Mouse (Mus musculus) splenic B cell, adult 2 months (primary cell): Measurements from ENCODE around the gene Ap1ar.
"Not testable (repeated sequence)": the region's sequence is repeated elsewhere in the genome, so short reads cannot be mapped to it uniquely, and the experiment has no call there.

Experiments used
- DNase-seq: peaks from one replicate; pipeline ENCODE4 v3.0.0-alpha.2; 2011; ENCODE audit warnings: low read depth, low spot score
- H3K27me3 ChIP-seq: 2 replicates; pipeline ENCODE4 v1.6.1; 2012; ENCODE audit warnings: mild to moderate bottlenecking, low read length, moderate library complexity, mixed read lengths; ENCODE audit not compliant: control insufficient read depth, poor library complexity, insufficient read depth, severe bottlenecking
- H3K36me3 ChIP-seq: 2 replicates; pipeline ENCODE4 v1.6.1; 2012; ENCODE audit warnings: mild to moderate bottlenecking, low read length, moderate library complexity, mixed read lengths; ENCODE audit not compliant: control insufficient read depth, poor library complexity, insufficient read depth, severe bottlenecking

The Ap1ar gene

DNA sequence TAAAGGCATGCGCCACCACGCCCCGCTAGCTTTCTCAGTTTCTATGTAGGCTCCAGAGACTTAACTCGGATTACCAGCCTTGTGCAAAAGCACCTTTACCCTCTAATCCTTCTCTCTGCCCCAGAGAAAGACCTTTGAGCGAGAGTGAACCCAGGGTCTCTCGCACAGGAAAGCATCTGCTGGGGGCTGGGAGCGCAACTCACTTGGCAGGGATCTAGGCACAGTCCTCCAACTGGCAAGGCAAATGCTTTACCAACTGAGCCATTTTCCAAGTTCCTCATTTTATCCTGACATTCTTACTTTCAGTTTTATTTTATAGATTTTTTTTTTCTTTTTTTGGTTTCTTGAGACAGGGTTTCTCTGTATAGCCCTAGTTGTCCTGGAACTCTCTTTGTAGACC lies 44.3 kb downstream of the Ap1ar start:
- DNase-seq = peak; percentile 43
- H3K36me3 ChIP-seq = no peaks in the 10 kb centered on the region; the same call in 1 of the 2 replicates
- H3K27me3 ChIP-seq = no peaks in the 10 kb centered on the region

DNA sequence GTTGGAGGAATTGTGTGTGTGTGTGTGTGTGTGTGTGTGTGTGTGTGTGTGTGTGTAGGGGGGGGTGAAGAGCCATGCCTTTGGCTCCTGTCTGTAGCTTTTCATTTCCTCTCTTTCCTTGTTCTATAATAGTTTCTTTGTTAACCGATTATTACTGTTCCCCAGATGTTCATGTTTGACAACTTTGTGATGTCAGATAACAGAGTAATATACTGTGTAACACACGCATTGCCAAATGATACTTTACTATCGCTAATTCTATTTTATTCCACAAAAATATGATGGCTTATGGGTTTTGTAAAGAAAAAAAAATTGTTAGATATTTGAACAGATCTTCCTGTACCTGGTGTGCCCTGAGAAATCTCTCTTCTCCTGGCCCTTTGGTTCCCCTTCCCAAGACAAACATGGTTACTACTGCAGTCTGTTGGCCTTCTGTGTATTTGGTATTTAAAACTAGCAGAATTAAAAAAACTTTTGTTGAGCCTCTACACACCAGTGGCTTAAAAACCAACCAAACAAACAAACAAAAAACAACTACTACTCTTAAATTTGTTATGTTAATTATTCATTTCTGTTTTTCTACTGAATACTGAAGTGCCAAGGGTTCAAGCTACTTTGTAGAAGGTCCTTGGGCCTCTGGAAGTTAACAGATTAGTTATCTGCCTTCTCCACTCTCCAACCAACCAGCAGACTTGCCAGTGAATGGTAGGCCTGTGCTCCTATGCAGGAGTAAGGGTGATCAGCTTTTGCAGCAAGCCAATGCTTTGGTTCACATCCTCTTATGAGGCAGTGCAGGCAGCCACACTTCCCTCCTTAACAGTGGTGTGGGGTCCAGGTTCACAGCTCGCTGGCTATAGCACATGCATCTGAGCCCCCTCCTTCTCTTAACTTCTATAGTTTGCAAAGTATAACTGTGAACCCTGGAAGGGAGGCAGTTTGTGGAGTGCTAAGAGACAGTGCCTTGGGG lies 45.4 kb downstream of the Ap1ar start:
- Histone ChIP-seq H3K36me3 (no peaks in the 10 kb centered on the region; the same call in 1 of the 2 replicates), H3K27me3 (no peaks in the 10 kb centered on the region)
- DNase-seq = peak; percentile 38

DNA sequence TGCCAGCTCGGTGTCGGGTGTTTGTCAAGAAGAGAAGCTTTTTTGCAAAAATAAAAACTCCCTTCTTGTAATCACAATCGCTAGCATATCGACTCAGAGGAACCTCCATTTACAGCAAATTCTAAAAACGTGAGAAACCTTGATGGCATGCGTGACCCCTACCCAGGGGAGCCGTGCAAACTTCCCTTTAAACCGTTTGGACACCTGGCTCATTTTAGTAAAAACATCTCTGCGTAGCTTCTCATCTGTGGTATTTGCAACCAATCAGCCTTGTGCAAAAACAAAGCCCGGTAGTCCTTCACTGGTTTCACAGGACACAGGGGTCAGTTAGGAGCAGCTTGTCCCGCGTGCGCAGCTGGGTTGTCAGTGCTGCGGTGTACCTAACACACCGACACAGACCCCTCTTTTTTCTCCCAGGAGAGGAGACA lies 46.3 kb downstream of the Ap1ar start:
- Histone ChIP-seq H3K36me3 (no peaks in the 10 kb centered on the region), H3K27me3 (no peaks in the 10 kb centered on the region)
- peak; percentile 60 for DNase-seq

DNA sequence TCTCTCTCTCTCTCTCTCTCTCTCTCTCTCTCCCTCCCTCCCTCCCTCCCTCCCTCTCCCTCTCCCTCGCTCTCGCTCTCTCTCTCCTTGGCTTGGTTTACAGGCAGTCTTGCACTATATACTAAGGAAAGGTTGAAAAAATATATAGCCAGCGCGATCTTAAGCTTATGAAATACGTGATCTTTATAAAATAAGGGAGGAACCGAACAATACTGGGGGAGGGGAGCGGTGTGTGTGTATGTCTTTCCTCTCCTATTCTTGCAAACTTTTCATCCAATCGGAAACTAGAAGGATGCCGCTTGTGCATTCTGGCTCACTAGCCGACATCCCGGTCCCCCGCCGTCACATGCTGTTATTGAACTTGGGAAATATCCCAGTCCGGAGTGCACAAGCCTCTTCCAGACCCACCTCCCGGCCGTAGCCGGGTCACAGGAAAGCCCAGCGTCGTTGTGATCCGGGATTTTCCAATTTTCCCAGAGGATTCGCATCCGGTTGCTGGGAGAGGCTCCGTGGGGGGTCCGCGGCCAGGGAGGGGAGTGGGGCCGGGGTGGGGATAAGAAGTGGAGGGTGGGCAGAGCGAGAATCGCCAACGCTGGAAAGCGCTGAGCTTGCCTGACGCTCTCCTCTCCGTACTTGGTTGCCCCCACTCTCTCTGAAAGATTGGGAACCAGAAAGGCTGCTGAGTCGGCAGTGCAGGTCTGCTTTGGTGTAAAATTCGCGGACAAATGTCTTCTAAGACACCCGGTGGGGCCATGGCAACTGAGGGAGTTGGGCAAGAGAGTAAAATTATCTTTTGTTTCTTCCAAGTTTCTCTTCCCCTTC lies 46.9 kb downstream of the Ap1ar start:
- peak; percentile 35 for DNase-seq
- Histone ChIP-seq H3K36me3 (no peaks in the 10 kb centered on the region), H3K27me3 (no peaks in the 10 kb centered on the region)

DNA sequence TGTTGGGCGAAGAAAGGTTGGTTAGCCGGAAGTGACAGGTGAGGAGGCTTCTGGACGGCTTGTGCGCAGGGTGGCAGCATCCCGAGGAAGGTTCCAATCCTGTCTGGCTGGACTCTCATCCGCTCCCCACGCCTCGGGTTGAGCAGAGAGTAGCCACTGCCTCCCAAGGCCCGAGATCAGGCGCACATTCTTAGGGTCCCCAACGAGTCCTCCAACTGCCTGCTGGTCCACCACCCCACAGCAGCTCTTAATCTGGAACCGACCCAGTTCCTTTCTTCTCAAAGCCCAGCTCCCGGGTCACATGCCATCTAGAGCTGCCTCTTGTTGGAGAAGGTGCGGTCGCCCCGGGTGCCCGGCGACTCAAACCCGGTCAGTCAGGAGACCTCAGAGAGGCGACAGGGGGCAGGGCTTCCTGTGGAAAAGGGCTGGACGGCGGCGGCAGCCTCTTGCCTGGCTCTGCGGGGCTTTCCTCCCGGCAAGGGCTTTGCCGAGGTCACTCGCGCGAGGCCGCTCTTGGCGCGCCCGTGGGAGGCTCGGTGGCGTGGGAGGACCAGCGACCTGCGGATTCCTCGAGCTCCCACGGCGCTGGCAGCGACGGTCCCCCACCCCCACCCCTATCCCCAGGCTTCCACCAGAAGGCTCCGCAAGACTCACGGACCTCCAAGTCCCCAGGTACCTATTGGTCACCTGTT lies 47.7 kb downstream of the Ap1ar start, which contains the start of gene Tifa:
Gene Tifa, plus strand, starts transcription at position 306 of the 692 bp plus-strand sequence.
- DNase-seq = peak; percentile 63
- Histone ChIP-seq H3K27me3 (no peaks in the 10 kb centered on the region), H3K36me3 (no peaks in the 10 kb centered on the region)

DNA sequence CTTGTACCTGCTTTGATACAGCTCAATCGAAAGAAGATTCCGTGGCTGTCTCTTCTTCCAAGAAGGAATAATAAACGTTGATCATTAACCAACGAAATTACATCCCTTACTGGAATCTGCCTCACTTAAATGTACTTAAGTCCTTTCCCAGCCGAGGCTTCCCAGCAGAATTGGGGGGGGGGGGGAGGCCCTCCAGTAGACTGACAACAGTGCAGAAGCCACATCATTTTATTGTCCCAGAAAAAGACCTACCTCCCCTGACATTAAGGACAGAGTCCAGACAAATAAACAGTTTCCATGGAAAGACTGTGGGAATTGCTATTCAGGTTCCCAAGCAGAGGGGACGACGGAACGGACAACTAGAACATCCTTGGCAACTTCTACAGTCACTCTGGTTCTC lies 48.4 kb downstream of the Ap1ar start:
- Histone ChIP-seq H3K36me3 (no peaks in the 10 kb centered on the region), H3K27me3 (no peaks in the 10 kb centered on the region)
- no peak for DNase-seq

DNA sequence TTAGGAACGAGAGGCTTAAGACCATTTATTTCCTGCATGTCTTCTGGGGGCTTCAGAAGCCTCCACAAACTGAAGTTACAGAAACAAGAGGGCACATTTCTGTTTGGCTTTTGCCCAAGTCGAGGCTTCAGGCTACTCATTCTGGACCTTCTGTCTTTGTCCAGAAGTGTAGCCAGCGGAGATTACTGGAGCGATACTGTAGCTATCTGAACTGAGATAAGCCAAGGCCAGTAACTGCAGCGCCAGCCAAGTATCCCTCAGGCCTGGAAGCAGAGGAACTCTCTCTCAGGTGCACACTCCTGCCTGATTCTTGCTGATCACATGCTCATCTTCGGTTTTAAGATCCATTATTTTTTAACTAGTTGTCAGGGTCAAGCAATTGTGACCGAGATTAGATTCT lies 49.3 kb downstream of the Ap1ar start:
- no peaks in the 10 kb centered on the region for H3K27me3 ChIP-seq
- DNase-seq = no peak

DNA sequence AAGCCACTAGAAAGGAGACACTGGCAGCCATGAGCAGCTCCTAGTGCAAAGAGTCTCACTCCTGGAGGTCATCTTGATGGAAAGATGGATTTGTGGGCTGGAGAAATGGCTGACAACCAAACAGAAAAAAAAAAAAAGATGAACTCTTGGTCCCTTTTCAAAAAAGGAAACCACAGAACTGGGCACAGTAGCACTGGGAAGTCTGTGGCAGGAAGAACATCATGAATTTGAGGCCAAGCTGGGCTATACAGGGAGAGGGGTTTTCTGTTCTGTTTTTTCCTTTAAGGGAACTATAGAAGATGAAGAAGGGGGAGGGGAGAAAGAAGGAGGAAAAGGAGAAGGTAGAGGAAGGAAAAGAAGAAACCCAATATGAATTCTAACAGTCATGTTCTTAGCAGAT lies 50.3 kb downstream of the Ap1ar start:
- DNase-seq = no peak
- H3K36me3 ChIP-seq = no peaks in the 10 kb centered on the region

More for the DNA sequence above, 49.3 kb downstream of the Ap1ar start:
- no peaks in the 10 kb centered on the region for H3K36me3 ChIP-seq

DNA sequence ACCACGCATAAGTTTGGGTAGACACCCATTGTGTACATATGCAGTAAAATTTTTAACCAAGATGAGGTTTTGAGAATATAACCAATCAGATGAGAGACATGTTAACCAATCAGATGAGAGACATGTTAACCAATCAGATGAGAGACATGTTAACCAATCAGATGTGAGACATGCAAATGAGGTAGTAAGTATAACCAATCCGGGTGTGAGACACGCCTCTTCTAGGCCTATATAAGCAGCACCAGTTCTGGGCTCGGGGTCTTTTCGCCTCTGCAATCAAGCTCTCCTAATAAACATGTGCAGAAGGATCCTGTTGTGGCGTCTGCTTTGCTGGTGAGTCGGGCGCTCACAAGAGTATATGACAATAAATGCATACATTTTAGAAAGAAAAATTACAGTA lies 53.6 kb downstream of the Ap1ar start:
- not testable (repeated sequence) for H3K27me3 ChIP-seq, DNase-seq, H3K36me3 ChIP-seq

More for the DNA sequence above, 50.3 kb downstream of the Ap1ar start:
- H3K27me3 ChIP-seq = no peaks in the 10 kb centered on the region

DNA sequence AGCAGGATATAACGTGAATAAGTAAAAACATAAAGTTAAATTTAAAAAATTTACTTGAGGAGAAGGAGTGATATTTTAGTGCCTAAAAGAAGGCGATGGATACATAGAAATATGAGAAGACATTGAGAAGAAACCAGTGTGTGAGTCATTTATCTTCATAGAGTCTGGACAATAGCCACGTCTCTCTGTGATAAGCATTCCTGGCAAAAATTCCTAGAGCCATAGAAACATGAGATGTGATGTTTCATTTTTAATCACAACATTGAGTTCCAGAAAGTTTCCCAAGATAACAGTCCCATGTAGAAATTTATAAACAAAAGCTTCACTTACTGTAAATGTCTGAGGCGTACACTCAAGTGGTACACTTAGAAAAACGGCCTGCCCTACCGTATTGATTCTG lies 54.4 kb downstream of the Ap1ar start:
- H3K36me3 ChIP-seq = no peaks in the 10 kb centered on the region
- DNase-seq = no peak
- no peaks in the 10 kb centered on the region for H3K27me3 ChIP-seq

DNA sequence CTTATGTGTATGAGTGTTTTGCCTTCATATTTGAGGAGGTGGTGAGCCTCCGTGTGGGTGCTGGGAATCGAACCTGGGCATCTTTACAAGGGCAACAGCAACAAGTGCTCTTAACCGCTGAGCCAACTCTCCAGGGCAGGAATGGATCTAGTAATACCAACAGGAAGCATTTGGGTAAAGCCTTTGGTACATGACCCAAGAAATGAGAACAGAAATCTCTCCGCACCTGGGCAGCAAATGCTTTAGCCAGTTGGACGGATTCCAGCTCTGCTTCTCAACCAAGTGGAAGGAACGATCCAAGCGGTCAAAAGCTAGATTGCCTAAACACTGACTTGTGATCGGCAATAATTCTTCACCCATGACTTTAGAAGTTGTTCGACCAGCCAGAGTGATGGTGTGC lies 56.4 kb downstream of the Ap1ar start:
- no peak for DNase-seq
- H3K27me3 ChIP-seq = no peaks in the 10 kb centered on the region
- no peaks in the 10 kb centered on the region for H3K36me3 ChIP-seq

DNA sequence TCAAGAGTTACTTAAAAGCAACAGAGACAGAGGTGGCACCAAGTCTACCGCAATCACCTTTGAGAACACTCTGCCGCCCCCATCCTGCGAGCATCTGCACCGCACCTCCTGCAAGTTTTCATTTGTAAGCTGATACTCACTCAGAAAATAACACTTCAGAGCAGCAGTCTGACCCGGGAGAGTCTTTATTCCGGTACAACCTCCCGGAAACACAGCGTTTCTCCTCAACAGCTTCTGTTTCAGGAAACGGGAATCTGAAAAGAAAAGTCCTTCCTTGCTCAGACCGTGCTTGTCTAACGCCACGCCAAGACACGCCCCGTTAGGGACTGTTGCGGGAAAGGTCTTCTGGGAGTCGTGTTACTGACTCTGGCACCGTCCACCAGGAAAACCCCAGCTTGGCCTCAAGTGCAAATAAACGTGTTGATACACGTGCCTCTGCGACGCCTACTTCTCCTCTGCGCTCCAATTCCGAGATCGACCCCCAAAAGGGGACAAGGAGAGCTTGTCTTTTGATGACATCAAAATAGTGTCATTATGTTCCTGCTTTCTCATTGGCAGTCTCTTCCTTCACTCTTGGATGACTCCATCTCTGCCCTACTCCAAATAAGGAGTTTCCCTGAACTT lies 57.2 kb downstream of the Ap1ar start, which contains the start of gene Alpk1:
Gene Alpk1, minus strand, starts transcription at position 507 of the 624 bp plus-strand sequence.
- DNase-seq = peak; percentile 78
- no peaks in the 10 kb centered on the region for H3K36me3 ChIP-seq
- no peaks in the 10 kb centered on the region for H3K27me3 ChIP-seq

DNA sequence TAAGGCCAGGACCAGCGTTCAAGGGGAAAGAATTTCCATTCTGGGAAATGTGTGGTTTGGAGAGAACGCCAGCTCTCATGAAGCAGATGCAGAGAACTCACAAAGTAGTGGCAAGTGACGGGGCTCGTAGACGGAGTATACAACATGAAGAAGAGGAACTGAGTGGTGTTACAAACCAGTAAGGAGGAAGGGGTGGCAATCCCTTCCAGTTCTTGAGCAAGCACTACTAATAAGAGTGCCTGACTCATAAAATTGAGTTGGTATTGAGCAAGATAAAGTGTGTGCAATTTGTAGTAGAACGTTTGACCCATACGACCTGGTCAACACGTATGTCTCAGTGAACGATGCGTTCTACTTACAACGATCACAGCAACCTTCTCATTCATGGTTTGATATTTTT lies 68.2 kb downstream of the Ap1ar start:
- H3K27me3 ChIP-seq = no peaks in the 10 kb centered on the region
- DNase-seq = no peak

DNA sequence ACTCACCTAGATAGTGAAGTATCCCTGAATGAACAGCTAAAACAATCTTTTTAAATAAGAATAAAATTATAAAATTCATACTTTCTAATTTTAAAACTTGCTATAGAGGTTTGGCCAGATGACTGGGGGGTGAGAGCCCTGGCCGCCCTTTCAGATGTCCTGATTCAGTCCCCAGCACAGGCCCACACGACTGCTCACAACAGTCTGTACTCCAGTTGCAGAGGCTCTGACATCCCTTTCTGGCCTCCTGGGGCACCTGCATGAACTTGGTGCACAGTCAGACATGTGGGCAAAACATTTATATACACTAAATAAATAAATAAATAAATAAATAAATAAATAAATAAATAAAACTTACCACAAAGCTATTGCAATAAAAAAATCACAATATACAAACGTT lies 71.4 kb downstream of the Ap1ar start:
- no peaks in the 10 kb centered on the region for H3K36me3 ChIP-seq
- DNase-seq = no peak
- H3K27me3 ChIP-seq = no peaks in the 10 kb centered on the region

More for the DNA sequence above, 68.2 kb downstream of the Ap1ar start:
- H3K36me3 ChIP-seq = no peaks in the 10 kb centered on the region
